Mouse (Mus musculus): ENCODE measurements around the gene Olfr49.

- TF ChIP-seq TAL1 (IDR thresholded peaks at IDR 0.05; ENCODE audit: low read length) (no peak), GATA1 (IDR thresholded peaks at IDR 0.05; ENCODE audit: low read length) (no peak)
Observed at GRCm38 (mm10) chr14:54258131-54258670, 26.5 kb downstream of the Olfr49 start.

All from erythroblast, embryonic 14.5 days (primary cell).